Mouse (Mus musculus) heart, postnatal 0 days (tissue): Measurements from ENCODE around the gene Fat3.

ENCODE experiments used
- CTCF ChIP-seq: IDR thresholded peaks from 2 replicates; pipeline ENCODE4 v1.5.1; 2016; ENCODE audit warnings: antibody characterized with exemption, control low read depth, low read depth
- EP300 ChIP-seq: IDR thresholded peaks from 2 replicates; pipeline ENCODE4 v1.6.1; 2016; ENCODE audit warnings: antibody characterized with exemption, low read depth

- no peak for TF ChIP-seq CTCF
- no peak for TF ChIP-seq EP300
These were observed 196.1 kb downstream of the Fat3 start for GRCm38 (mm10) chr9:16304949-16305348.
